19 mouse cellular contexts compared by ENCODE assay signal in the genomic region with DNA sequence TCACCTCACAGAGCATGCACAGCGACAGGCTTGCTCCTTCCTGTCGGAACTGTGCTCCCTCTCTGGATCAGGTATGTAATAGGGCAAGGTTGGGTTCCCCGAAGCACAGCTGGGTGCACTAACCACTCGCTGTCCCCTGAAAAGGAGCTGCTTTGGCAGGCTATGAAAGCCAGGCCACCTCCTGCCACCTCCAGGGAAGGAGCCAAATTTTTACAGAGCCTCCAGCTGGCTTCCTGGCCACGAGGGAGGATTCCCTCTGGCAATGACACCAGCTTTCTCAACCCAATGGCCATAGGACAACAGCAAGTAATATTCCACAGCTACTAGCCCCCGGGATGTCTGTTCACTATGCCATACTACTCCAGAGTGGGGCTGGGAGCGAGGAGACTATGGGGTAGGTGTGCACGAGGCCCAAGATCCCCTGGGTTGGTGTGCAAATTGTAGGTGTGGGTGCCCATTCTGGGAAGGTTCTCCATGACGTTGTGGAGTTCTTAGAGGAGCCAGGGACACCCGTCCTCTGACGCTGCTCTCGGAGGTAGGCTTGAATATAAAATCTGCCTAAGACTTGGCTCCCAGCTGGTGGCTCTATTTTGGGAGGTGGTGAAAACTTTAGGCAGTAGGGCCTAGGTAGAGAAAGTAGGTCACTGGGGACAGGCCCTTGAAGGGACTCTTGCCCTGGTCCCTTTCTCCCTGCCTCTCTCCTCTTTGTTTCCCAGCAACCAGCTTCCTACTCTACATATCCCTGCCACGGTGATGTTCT. TPM values are rescaled to one million over a fixed set of nuclear protein-coding genes. Genes with fewer than 3 reads are reported as not detected.
DNase-seq lines count a peak whose midpoint lies in the region; ATAC-seq and TF ChIP-seq lines count a peak whose summit lies in the region.
"Had no signal": no experiment of that assay in that cellular context is flagged by ENCODE, and none has a peak within 500 bp of the region (broad histone marks: within the 10 kb centered on the region; RNA-seq: fewer than 3 reads in every experiment).

No protein-coding gene starts in this region.

- H3K9ac ChIP-seq in hindbrain, postnatal 0 days (replicated peaks; ENCODE audit: low read length) = no peak overlapping the region
- H3K9ac ChIP-seq in hindbrain, embryonic 13.5 days = no peak overlapping the region
- H3K9ac ChIP-seq: embryonic facial prominence, embryonic 12.5 days; hindbrain, embryonic 15.5 days; liver, embryonic 12.5 days; neural tube, embryonic 13.5 days had no signal

- H3K27me3 ChIP-seq in hindbrain, postnatal 0 days (ENCODE audit: insufficient read depth, low read length) = no peaks in the 10 kb centered on the region
- H3K27me3 ChIP-seq in hindbrain, embryonic 13.5 days = no peaks in the 10 kb centered on the region
- H3K27me3 ChIP-seq: embryonic facial prominence, embryonic 12.5 days; hindbrain, embryonic 15.5 days; liver, embryonic 12.5 days; neural tube, embryonic 13.5 days had no signal

- no peaks in the 10 kb centered on the region for H3K4me1 ChIP-seq in hindbrain, postnatal 0 days (ENCODE audit: insufficient read depth, low read length)
- peaks cover 7% of the 10 kb centered on the region; the same call in 1 of the 2 replicates for H3K4me1 ChIP-seq in hindbrain, embryonic 13.5 days (replicated peaks)
- H3K4me1 ChIP-seq: embryonic facial prominence, embryonic 12.5 days; liver, embryonic 12.5 days; megakaryocyte, embryonic 14.5 days had no signal

- H3K36me3 ChIP-seq in hindbrain, postnatal 0 days (ENCODE audit: insufficient read depth, low read length) = no peaks in the 10 kb centered on the region; the same call in 1 of the 2 replicates
- peaks cover 34% of the 10 kb centered on the region for H3K36me3 ChIP-seq in hindbrain, embryonic 13.5 days

- H3K4me2 ChIP-seq in hindbrain, postnatal 0 days (ENCODE audit: low read depth, low read length) = no peak overlapping the region
- H3K4me2 ChIP-seq in hindbrain, embryonic 13.5 days = no peak overlapping the region
- H3K4me2 ChIP-seq: embryonic facial prominence, embryonic 12.5 days; hindbrain, embryonic 15.5 days; liver, embryonic 12.5 days; neural tube, embryonic 13.5 days had no signal

- no peaks in the 10 kb centered on the region for H3K9me3 ChIP-seq in hindbrain, postnatal 0 days (ENCODE audit: low read length)
- no peaks in the 10 kb centered on the region for H3K9me3 ChIP-seq in hindbrain, embryonic 13.5 days
- H3K9me3 ChIP-seq: embryonic facial prominence, embryonic 12.5 days; hindbrain, embryonic 15.5 days; liver, embryonic 12.5 days; megakaryocyte, embryonic 14.5 days; neural tube, embryonic 13.5 days had no signal

- DNase-seq in adrenal gland, postnatal 14 days = peak; percentile 20
- no peak for DNase-seq in adrenal gland, postnatal 25 days
- DNase-seq in hindbrain, postnatal 0 days (ENCODE audit: low spot score) = no peak
- peak; percentile 43 to 53 for DNase-seq in cerebellum, postnatal 10 days
- peak; percentile 72 for DNase-seq in gastrocnemius, postnatal 25 days
- no peak for DNase-seq in embryo, embryonic 10.5 days (ENCODE audit: low spot score)
- DNase-seq in thymus, adult 18-20 months = no peak
- DNase-seq: adrenal gland, postnatal 36 days; kidney, adult 18-20 months; kidney, postnatal 14 days had no signal

- no peak for ATAC-seq in hindbrain, postnatal 0 days
- ATAC-seq in hindbrain, embryonic 13.5 days (ENCODE audit: low FRiP score) = no peak
- ATAC-seq: liver, embryonic 12.5 days had no signal

- 0 out of 2 replicates have a peak overlapping the region, but pooled peaks have one; percentile 41 for H3K27ac ChIP-seq in hindbrain, postnatal 0 days
- H3K27ac ChIP-seq in hindbrain, embryonic 13.5 days = no peak overlapping the region
- H3K27ac ChIP-seq: embryonic facial prominence, embryonic 12.5 days; hindbrain, embryonic 15.5 days; liver, embryonic 12.5 days; neural tube, embryonic 13.5 days had no signal

- H3K4me3 ChIP-seq in hindbrain, postnatal 0 days (ENCODE audit: low read length) = no peak overlapping the region
- H3K4me3 ChIP-seq in hindbrain, embryonic 13.5 days = no peak overlapping the region
- H3K4me3 ChIP-seq: embryonic facial prominence, embryonic 12.5 days; hindbrain, embryonic 15.5 days; liver, embryonic 12.5 days; megakaryocyte, embryonic 14.5 days; neural tube, embryonic 13.5 days had no signal

- no peak for TF ChIP-seq CTCF in hindbrain, postnatal 0 days (IDR thresholded peaks at IDR 0.05; ENCODE audit: low read depth)

- 66% methylated on average over 13 of the region's 13 CpGs for WGBS in hindbrain, postnatal 0 days
- 76% methylated on average over 13 of the region's 13 CpGs for WGBS in hindbrain, embryonic 13.5 days

RNA-seq across cellular contexts. Expression of gene Esyt3, which starts 38.9 kb away (rescaled TPM):
- total RNA-seq in adrenal gland, postnatal 14 days (2021) = 0.44 and 0.71 TPM in 2 replicates
- 0.79 and 1.2 TPM in 2 replicates for total RNA-seq in adrenal gland, postnatal 25 days (2021)
- total RNA-seq in hindbrain, postnatal 0 days (2014; rRNA removed) = 0.72 and 1.3 TPM in 2 replicates
- polyA plus RNA-seq in hindbrain, postnatal 0 days (2015; fragmentation: Nextera tagmentation; extraction: Ambion mirVana) = 0.68 and 1.00 TPM in 2 replicates
- polyA plus RNA-seq in hindbrain, embryonic 13.5 days (2015; fragmentation: Nextera tagmentation; extraction: Ambion mirVana) = 0.38 TPM in 2 replicates
- total RNA-seq in gastrocnemius, postnatal 25 days (2021) = under 1 TPM in 1 of 2 experiments, not detected in 1; 0.16 TPM
- total RNA-seq: monocyte, adult 5-6 weeks had no signal

RNA-seq across cellular contexts. Expression of gene Mras, which starts 39.9 kb away (rescaled TPM):
- 39.2 and 40.7 TPM in 2 replicates for total RNA-seq in adrenal gland, postnatal 14 days (2021)
- total RNA-seq in adrenal gland, postnatal 25 days (2021) = 40.4 and 50.1 TPM in 2 replicates
- total RNA-seq in hindbrain, postnatal 0 days (2014; rRNA removed) = 75.5 and 95.2 TPM in 2 replicates
- polyA plus RNA-seq in hindbrain, postnatal 0 days (2015; fragmentation: Nextera tagmentation; extraction: Ambion mirVana) = 66.9 and 74.0 TPM in 2 replicates
- polyA plus RNA-seq in hindbrain, embryonic 13.5 days (2015; fragmentation: Nextera tagmentation; extraction: Ambion mirVana) = 54.7 and 55.2 TPM in 2 replicates
- 1 to 10 TPM; 4.1 to 6.8 TPM for total RNA-seq in gastrocnemius, postnatal 25 days (2021)
- total RNA-seq: monocyte, adult 5-6 weeks had no signal

RNA-seq across cellular contexts. Expression of gene Nme9, which starts 54.0 kb away (rescaled TPM):
- total RNA-seq in adrenal gland, postnatal 14 days (2021) = not detected in 2 replicates
- total RNA-seq in adrenal gland, postnatal 25 days (2021) = not detected in 2 replicates
- 1.0 TPM in 1 of 2 replicates, not detected in the other for total RNA-seq in hindbrain, postnatal 0 days (2014; rRNA removed)
- polyA plus RNA-seq in hindbrain, postnatal 0 days (2015; fragmentation: Nextera tagmentation; extraction: Ambion mirVana) = 0.64 and 0.82 TPM in 2 replicates
- 0.56 and 0.83 TPM in 2 replicates for polyA plus RNA-seq in hindbrain, embryonic 13.5 days (2015; fragmentation: Nextera tagmentation; extraction: Ambion mirVana)
- not detected for total RNA-seq in gastrocnemius, postnatal 25 days (2021)
- total RNA-seq: adrenal gland, postnatal 36 days; left cerebral cortex, postnatal 25 days; monocyte, adult 5-6 weeks had no signal
- polyA plus RNA-seq: embryonic facial prominence, embryonic 12.5 days; heart, embryonic 14.5 days; liver, embryonic 12.5 days; neural tube, embryonic 13.5 days had no signal

Comparison
In these comparisons a context has a peak if more than half of its experiments do, and no peak if none do; other contexts are left out.
1. DNase-seq: peak in adrenal gland, postnatal 14 days (single experiment), cerebellum, postnatal 10 days (2 of 2) and gastrocnemius, postnatal 25 days (single experiment); none in adrenal gland, postnatal 25 days (single experiment), hindbrain, postnatal 0 days (single experiment), embryo, embryonic 10.5 days (single experiment) and thymus, adult 18-20 months (0 of 2).